Mouse (Mus musculus): ENCODE data around the gene Gpx4. TPM values are rescaled to one million over a fixed set of nuclear protein-coding genes. Genes with fewer than 3 reads are reported as not detected.

Gpx4 gene
- total RNA-seq (2015), result 253 and 271 TPM in 2 replicates
- 358 and 365 TPM in 2 replicates for total RNA-seq (2017)

DNA sequence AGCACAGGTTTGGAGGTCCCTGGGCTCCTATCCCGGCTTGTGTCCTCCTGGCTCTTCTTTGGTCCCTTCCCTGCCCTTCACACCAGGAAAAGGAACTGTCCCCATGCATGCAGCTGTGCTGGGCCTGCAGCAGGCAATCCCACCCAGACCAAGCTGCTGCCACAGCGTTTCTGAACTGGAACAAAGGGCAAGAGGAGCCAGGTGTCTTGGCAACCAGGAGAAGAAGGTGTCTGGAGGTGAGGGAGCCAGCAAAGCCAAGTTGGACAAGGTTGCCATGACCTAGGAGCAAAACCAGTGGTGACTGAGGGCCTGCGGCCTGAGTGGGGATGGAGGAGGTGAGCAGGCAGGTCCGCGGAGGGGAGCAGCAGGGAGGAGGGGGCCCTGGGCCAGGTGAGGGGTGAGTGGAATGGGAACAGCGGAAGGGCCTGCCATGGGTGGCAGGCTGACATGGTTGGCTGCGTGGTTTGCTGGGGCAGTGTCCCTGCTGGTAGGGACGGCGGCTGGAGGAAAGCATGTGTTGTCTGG lies at the start of gene Gpx4:
Gene Gpx4 (plus strand): TSS at position 126 of the 525 bp plus-strand sequence.
- no peak for ATAC-seq (replicated peaks; ENCODE audit: poor library complexity)

GRCm38 (mm10) chr10:79997819-79998218 lies 49.1 kb upstream of the Gpx4 start:
- ATAC-seq (replicated peaks; ENCODE audit: poor library complexity), result peak; percentile 20

GRCm38 (mm10) chr10:80001945-80002344 lies 45.0 kb upstream of the Gpx4 start:
- ATAC-seq (replicated peaks; ENCODE audit: poor library complexity), result no peak

DNA sequence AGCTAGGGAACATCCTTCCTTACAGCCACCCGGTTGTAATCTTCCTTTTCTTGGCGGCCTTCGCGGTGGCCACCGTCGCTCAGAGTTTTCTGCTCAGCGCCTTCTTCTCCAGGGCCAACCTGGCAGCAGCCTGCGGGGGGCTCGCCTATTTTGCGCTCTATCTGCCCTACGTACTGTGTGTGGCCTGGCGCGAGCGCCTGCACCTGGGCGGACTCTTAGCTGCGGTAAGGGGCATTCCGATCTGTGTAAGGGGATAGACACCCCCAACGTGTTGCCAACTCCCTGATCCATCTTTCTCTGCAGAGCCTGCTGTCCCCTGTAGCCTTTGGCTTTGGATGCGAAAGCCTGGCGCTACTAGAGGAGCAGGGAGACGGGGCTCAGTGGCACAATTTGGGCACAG lies 44.1 kb upstream of the Gpx4 start:
- no peak for ATAC-seq (replicated peaks; ENCODE audit: poor library complexity)

DNA sequence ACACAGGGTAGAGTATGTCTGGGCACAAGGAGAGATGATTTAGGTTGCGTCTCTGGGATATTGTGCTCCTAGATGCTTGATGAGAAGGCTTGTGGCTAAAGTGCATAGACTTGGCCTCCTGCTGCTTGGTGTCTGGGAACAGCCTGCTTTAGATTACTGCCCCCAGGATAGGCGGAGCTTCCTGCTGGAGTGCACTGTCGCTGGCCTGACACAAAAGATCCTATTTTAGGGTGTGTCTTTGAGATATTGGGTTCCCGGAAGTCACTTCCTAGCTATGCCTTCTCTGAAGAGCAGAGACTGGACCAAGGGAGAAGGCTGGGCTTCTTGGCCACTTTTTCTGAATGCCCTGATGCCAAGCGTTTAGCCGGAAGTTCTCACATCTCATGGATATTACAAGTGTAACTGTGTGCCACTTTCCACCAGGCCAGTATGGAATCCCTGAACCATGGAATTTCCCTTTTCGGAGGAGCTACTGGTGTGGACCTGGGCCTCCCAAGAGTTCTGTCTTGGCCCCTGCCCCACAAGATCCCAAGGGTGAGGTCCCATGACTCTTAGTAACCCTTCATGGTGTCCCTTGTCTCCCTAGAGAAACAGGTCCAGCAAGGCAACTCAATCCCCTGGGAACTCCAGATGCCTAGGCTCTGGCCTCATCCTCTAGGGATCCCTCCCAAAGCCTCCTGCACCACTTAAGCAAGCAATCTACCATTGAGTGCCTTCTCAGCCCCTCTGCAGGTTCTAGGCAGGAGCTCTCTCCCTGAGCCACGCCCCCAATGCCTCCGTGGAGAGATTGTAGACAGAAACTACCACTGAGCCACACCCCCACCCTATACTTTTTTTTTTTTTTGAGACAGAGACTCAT lies 43.4 kb upstream of the Gpx4 start:
- peak; percentile 85 for ATAC-seq (replicated peaks; ENCODE audit: poor library complexity)

DNA sequence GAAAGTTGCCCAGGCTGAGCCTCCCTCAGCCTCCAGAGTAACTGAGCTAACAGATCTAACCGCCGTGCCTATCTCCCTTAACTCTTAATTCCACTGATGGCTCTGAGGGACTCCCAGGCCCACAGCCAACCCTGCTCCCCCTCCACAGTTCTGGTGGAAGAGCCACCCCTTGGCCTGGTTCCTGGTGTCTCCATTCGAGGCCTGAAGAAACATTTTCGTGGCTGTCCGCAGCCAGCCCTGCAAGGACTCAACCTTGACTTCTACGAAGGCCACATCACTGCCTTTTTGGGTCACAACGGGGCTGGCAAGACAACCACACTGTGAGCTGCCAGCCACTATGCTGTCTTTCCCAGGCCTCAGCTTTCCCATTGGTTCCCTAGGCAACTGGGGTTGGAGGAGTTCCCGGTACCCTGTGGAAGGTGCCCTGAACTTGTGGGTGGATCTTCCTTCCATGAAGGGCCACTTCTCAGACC lies 42.7 kb upstream of the Gpx4 start:
- ATAC-seq (replicated peaks; ENCODE audit: poor library complexity), result no peak

DNA sequence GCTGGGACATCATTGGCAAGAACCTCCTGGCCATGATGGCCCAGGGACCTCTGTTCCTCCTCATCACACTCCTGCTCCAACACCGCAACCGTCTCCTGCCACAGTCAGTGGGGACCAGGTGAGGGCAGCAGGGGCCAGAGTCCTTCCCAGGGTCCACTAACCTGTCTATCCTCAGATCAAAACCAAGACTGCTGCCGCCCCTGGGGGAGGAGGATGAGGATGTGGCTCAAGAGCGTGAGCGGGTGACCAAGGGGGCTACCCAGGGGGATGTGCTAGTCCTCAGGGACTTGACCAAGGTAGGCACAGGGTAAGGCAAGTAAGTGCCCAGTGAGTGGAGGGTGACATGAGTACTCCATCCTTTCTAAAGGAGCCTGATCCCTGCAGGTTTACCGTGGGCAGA lies 35.2 kb upstream of the Gpx4 start:
- no peak for ATAC-seq (replicated peaks; ENCODE audit: poor library complexity)

DNA sequence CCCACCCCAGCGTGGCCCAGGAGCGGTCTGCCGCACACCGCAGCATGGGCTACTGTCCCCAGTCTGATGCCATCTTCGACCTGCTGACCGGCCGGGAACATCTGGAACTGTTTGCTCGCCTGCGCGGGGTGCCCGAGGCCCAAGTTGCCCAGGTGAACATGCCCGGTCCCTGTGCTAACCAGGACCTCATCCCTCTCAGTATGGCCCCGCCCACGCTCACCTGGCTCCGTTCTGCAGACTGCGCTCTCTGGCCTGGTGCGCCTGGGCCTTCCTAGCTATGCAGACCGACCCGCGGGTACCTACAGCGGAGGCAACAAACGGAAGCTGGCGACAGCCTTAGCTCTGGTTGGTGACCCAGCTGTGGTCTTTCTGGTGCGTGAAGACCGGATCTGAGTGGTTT lies 33.4 kb upstream of the Gpx4 start:
- ATAC-seq (replicated peaks; ENCODE audit: poor library complexity), result no peak

DNA sequence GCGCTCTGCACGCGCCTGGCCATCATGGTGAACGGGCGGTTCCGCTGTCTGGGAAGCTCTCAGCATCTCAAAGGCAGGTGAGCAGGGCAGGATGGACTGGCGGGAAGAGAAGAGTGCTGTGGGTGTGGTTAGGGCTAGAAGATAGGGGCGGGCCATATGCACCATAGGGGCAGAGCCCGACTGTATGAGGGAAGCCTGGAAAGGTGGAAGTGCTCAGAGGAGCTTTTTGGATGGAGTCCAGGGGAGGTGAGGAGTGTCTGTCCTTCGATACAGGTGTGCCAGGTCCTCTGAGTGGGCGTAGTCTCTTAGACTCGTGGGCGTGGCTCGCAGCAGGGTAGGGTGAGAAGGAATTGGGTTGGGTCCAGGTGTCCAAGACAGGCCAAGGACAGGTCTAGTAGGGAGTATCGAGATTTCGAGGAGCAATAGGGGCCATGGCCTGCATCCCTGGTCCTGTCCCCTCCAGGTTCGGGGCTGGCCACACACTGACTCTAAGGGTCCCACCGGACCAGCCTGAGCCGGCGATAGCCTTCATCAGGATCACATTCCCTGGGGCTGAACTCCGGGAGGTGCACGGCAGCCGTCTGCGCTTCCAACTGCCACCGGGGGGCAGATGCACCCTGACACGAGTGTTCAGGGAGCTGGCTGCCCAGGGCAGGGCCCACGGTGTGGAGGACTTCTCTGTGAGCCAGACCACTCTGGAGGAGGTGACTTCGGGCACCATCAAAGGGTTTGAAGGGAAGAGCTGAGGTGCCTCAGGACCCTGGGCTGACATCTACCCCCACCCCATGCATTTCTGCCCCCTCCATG lies 32.3 kb upstream of the Gpx4 start:
- no peak for ATAC-seq (replicated peaks; ENCODE audit: poor library complexity)

- ATAC-seq (replicated peaks; ENCODE audit: poor library complexity), result no peak
Measured at GRCm38 (mm10) chr10:80015583-80015982, 31.4 kb upstream of the Gpx4 start.

GRCm38 (mm10) chr10:80016511-80016910 lies 30.5 kb upstream of the Gpx4 start, which contains the start of gene Arhgap45:
Gene Arhgap45 (plus strand): TSS chr10:80016653.
- peak; percentile 80 for ATAC-seq (replicated peaks; ENCODE audit: poor library complexity)

DNA sequence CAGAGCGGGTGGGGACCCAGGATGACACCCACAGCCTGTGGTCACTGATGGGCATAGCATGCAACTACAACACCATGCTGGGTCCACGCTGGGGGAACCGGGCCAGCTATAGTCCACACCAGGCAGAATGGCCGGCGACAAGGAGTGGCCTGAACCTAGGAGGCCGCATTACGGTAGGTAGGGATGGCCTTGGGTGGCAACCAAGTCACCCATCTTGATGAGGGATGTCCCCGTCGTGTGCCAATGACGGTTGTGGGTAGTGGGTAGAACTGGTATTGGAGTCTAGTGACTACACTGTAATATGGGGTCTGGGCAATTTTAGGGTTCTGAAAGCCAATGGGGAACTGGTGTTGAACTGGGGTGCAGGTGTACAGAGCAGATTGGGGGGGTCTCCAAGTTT lies 30.0 kb upstream of the Gpx4 start:
- peak; percentile 26 for ATAC-seq (replicated peaks; ENCODE audit: poor library complexity)

GRCm38 (mm10) chr10:80017361-80017760 lies 29.6 kb upstream of the Gpx4 start:
- ATAC-seq (replicated peaks; ENCODE audit: poor library complexity), result peak; percentile 59

GRCm38 (mm10) chr10:80017771-80018170 lies 29.2 kb upstream of the Gpx4 start:
- no peak for ATAC-seq (replicated peaks; ENCODE audit: poor library complexity)

DNA sequence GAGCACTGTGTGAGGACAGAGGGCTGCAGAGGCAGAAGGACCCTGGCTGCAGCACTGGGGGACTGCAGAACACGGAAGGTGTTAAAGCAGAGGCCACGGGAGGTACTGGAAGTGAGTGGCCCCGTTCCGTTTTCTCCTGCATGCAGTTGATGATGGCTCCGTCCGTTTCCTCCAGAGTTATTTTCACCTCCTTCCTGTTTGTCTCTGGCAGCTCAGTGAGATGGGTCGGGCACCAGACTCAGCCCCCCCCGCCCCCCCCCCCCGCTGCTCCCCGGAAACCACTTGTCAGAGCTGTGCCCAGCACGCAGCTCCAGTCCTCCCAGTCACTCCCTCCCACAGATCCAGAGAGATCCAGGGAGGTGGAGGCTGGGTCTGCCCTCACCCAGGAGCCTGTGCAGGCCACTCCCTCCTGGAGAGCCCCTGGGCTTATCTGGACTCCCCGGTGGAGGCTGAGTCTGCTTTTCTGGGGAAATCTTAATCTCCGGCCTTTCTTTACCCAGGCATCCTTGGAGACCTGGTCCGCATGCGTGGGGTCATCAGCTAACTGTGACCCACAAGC lies 28.1 kb upstream of the Gpx4 start:
- ATAC-seq (replicated peaks; ENCODE audit: poor library complexity), result 0 out of 2 replicates have a peak, but pooled peaks have one; percentile 7

DNA sequence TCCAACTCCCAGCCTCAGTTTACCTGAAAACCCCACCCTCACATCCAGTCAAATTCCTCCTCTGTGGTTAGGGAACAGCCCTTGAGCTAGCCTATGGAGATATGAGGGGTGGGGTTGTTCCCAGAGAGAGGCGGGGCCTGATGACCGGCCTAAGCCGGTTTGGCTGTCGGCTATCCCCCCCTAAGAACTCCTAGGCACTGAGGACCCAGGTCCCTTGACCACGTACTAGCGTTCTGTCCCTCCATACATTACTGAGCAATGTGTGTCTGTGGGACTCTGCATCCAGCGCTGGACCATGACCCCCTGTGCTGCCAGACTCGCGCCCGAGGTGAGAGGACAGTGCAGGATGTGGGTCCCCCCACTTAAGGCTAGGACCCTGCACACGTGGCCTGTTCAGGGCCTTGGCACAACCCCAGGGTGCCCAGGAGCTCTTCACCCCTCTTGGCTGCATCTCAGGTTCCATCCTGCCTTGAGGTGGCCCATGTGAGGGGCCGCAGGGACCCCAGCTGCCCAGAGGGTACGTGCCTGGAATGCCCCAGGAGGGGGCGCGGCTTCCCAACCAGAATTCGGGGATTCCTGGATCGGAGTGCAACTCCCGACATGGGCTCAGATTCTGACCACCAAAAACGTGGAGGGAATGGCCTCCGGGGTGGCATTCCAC lies 27.4 kb upstream of the Gpx4 start:
- no peak for ATAC-seq (replicated peaks; ENCODE audit: poor library complexity)

DNA sequence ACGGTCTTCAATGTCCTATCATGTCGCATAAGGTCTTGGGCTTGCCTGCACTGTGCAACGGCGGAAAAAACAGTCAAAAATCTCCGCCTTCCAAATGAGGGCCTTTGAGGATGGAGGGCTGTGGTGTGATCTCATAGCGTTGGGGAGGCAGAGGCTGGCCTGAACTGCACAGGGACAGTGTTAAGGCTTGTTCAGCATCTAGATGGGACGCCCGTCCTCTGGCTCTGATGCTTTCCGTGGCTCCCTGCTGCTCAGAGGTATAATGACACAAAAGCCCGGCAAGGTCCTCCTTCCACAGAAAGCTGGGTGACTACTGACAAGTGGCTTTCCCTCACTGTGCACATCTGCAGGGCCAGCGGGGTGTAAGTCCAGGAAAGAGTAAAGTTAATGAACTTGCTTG lies 26.8 kb upstream of the Gpx4 start:
- no peak for ATAC-seq (replicated peaks; ENCODE audit: poor library complexity)

DNA sequence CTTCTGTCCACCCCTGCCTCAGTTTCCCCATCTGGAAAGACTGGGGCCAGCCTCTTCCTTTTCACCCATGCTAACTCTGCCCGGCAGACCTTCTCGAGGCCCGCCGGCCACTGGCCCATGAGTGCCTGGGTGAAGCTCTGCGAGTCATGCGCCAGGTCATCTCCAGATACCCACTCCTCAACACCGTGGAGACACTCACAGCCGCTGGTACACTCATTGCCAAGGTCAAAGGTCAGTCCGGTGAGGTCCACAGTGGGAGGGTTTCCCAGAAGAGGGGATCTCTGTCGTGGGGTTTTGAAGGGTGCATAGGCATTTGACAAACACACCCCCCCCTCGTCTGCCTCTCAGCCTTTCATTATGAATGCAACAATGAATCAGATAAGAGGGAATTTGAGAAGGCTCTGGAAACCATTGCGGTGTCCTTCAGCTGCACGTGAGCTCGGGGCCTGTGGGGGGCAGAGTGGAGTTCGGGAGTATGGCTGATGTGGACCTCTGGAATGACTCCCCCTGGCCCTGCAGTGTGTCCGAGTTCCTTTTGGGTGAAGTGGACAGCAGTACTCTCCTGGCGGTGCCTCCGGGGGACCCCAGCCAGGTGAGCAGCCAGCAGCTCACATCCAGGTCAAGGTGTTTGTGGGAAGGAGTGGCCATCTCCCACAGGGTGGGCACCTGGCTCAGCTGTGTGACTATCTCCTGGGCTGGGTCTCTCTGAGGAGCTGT lies 26.2 kb upstream of the Gpx4 start:
- ATAC-seq (replicated peaks; ENCODE audit: poor library complexity), result no peak

DNA sequence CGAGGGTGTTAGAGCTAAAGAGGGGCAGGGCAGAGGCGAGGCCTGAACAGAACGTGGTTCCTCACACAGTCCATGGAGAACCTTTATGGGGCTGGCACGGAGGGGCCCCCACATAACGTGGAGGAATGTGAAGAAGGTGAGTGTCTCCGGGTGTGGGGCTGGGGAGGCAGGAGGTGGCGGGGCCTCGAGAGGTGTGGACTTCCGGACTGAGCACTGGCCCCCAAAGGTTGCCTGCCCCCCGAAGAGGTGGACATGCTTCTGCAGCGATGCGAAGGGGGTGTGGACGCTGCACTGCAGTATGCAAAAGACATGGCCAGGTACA lies 25.7 kb upstream of the Gpx4 start:
- no peak for ATAC-seq (replicated peaks; ENCODE audit: poor library complexity)

GRCm38 (mm10) chr10:80022164-80022563 lies 24.8 kb upstream of the Gpx4 start:
- no peak for ATAC-seq (replicated peaks; ENCODE audit: poor library complexity)

All from megakaryocyte progenitor cell, adult 5-6 weeks (primary cell).